Mouse (Mus musculus) lung, embryonic 14.5 days (tissue): ENCODE measurements around the gene Myo1c. TPM values are rescaled to one million over a fixed set of nuclear protein-coding genes. Genes with fewer than 3 reads are reported as not detected.
A peak's percentile ranks its signal among the peaks of the same experiment; 100 is the strongest.

ENCODE experiments used
- ATAC-seq: fragments of 200-750 bp; cut with Nextera tagmentation; 2 replicates; pipeline ENCODE4 v1.8.0; 2017; ENCODE audit warnings: mild to moderate bottlenecking, moderate TSS enrichment, moderate library complexity; ENCODE audit not compliant: insufficient read depth
- DNase-seq: peaks from one replicate; pipeline ENCODE4 v3.0.0-alpha.2; 2015
- H3K27ac ChIP-seq: fragments of 300-500 bp; sonication (generic); 2 replicates; pipeline ENCODE4 v1.5.1; 2014; ENCODE audit warnings: low read depth, mild to moderate bottlenecking, moderate library complexity
- H3K27me3 ChIP-seq: fragments of 300-500 bp; sonication (generic); 2 replicates; pipeline ENCODE4 v1.6.1; 2014; ENCODE audit warnings: low read length, control low read depth; ENCODE audit not compliant: insufficient read depth
- H3K36me3 ChIP-seq: fragments of 300-500 bp; sonication (generic); 2 replicates; pipeline ENCODE4 v1.6.1; 2014; ENCODE audit warnings: control low read depth; ENCODE audit not compliant: insufficient read depth
- H3K4me1 ChIP-seq: fragments of 300-500 bp; sonication (generic); 2 replicates; pipeline ENCODE4 v1.6.1; 2014; ENCODE audit warnings: antibody characterized with exemption, control low read depth; ENCODE audit not compliant: insufficient read depth
- H3K4me2 ChIP-seq: fragments of 300-500 bp; sonication (generic); 2 replicates; pipeline ENCODE4 v1.6.1; 2014; ENCODE audit warnings: mild to moderate bottlenecking
- H3K4me3 ChIP-seq: fragments of 300-500 bp; sonication (generic); 2 replicates; pipeline ENCODE4 v1.5.1; 2014; ENCODE audit warnings: low read depth, low read length
- H3K9ac ChIP-seq: fragments of 300-500 bp; sonication (generic); 2 replicates; pipeline ENCODE4 v1.6.1; 2014
- H3K9me3 ChIP-seq: fragments of 300-500 bp; sonication (generic); 2 replicates; pipeline ENCODE4 v1.6.1; 2016; ENCODE audit warnings: low read depth, low read length, control low read depth
- CTCF ChIP-seq: IDR thresholded peaks from 2 replicates; pipeline ENCODE4 v1.5.1; 2016; ENCODE audit warnings: antibody characterized with exemption, low read depth
- whole genome bisulfite sequencing: fragments of 180-500 bp; shearing (Covaris S2); extraction: QIAGEN DNeasy Blood & Tissue Kit; methylation state at CpG from one replicate; pipeline ENCODE4 v1.1.7; 2014; 5-methylcytosine and 5-hydroxymethylcytosine counted together
- polyA plus RNA-seq: library from polyadenylated mRNA; unstranded; fragments of >200 nt; fragmentation: Nextera tagmentation; extraction: Ambion mirVana; gene quantifications from 2 replicates; pipeline ENCODE4 v1.2.1, GENCODE M21; 2014

Gene Myo1c
- polyA plus RNA-seq, 1 experiment from 2014 or later: 56.5 TPM

- peaks cover 69% of the 10 kb centered on the region for H3K36me3 ChIP-seq
- H3K9ac ChIP-seq: no peak overlapping the region
- H3K4me1 ChIP-seq: no peaks in the 10 kb centered on the region; the same call in 1 of the 2 replicates
- ATAC-seq (no peak), DNase-seq (peak; percentile 41)
- no peaks in the 10 kb centered on the region for H3K27me3 ChIP-seq
- peak overlapping the region; percentile 78 for H3K27ac ChIP-seq
- no peak for TF ChIP-seq CTCF
- no peak overlapping the region for H3K4me2 ChIP-seq
- H3K9me3 ChIP-seq: no peaks in the 10 kb centered on the region
- no peak overlapping the region for H3K4me3 ChIP-seq
- 70% methylated on average over 12 of the region's 12 CpGs for WGBS
Measured at GRCm38 (mm10) chr11:75620136-75620780, 30.0 kb upstream of the Myo1c start.

DNA sequence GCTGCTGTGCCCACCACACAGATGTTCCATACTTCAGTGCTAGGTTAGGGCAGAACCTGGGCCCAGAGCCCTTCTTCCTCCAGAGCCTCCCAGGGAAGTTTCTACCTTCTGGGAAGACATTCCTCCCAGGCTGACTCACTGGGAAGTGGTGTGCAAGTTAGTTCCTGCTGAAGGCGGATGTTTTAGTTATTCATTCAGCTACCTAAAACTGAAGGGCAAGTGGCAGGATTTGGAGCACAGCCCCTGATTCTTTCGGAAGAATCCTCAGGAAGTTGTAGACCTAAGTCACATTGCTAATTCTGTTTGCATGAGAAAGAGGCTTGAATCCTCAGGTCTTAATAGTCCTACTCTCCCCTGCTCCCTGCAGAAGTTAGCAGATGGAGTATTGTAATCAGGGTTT, 28.9 kb upstream of the Myo1c start:
- no peak for TF ChIP-seq CTCF
- Histone ChIP-seq H3K9me3 (no peaks in the 10 kb centered on the region), H3K4me3 (no peak overlapping the region), H3K9ac (no peak overlapping the region), H3K27ac (peak overlapping the region; percentile 78), H3K36me3 (peaks cover 76% of the 10 kb centered on the region), H3K27me3 (no peaks in the 10 kb centered on the region), H3K4me1 (no peaks in the 10 kb centered on the region; the same call in 1 of the 2 replicates), H3K4me2 (no peak overlapping the region)
- peak; percentile 23 for DNase-seq
- ATAC-seq: no peak
- WGBS: 85% methylated on average over 2 of the region's 2 CpGs

DNA sequence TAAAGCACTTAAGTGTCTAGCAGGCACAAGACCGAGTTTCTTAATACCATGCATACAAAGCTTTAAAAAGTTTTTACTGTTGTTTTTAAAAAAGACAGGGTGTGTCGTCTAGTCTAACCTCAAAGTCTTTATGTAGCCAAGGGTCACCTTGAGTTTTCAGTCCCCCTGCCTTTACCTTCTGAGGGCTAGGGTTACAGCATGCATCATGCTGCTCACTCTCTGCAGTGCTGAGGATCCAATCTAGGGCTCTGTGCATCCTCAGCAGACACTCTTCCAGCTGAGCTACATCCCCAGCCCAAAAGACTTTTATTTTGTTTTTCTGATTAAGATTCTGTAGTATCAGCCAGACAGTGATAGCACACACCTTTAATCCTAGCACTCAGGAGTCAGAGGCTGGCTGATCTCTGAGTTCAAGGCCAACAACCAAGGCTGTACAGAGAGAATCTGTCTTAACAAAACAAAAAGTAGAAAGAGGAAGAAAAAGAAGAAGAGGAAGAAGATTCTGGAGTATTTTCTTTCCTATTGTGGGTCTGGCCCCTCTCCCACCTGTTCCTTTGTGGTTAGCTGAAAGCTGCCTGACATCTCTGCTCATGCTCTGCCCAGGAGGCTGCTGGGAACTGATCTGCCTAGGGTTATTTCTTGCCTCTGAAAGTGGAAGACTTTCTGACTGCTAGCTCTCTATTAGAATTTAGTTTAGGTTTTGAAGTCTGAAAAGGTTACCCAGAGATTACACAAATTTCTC, 27.5 kb upstream of the Myo1c start:
- Histone ChIP-seq H3K4me1 (no peaks in the 10 kb centered on the region; the same call in 1 of the 2 replicates), H3K4me3 (no peak overlapping the region), H3K36me3 (peaks cover 78% of the 10 kb centered on the region), H3K9ac (no peak overlapping the region), H3K9me3 (no peaks in the 10 kb centered on the region), H3K27ac (no peak overlapping the region), H3K4me2 (no peak overlapping the region), H3K27me3 (no peaks in the 10 kb centered on the region)
- WGBS: 84% methylated on average over 2 of the region's 2 CpGs
- no peak for TF ChIP-seq CTCF
- DNase-seq (no peak), ATAC-seq (no peak)

DNA sequence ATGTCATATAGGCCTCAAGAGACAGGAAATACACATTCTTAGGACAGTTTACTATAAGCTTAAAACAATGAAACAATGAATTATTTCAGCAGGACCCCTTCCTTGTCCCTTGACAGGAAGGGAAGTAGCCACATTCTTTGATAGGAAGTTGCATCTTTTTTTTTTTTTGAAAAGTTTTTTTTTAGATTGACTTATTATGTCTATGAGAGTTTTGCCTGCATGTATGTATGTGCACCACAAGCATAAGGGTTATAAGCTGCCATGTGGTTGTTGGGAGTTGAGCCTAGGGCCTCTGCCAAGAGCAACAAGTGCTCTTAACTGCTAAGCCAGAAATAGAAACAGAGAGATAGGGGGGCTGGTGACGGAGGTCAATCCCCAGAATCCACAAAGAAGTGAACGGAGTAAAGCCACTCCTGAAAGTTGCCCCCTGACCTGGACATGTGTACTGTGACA, 26.2 kb upstream of the Myo1c start:
- no peak for ATAC-seq
- H3K36me3 ChIP-seq: peaks cover 82% of the 10 kb centered on the region

GRCm38 (mm10) chr11:75625820-75626219, 24.5 kb upstream of the Myo1c start:
- ATAC-seq (no peak), DNase-seq (no peak)
- Histone ChIP-seq H3K4me3 (no peak overlapping the region), H3K4me1 (no peaks in the 10 kb centered on the region), H3K27ac (no peak overlapping the region), H3K36me3 (peaks cover 66% of the 10 kb centered on the region), H3K27me3 (no peaks in the 10 kb centered on the region), H3K9me3 (no peaks in the 10 kb centered on the region), H3K4me2 (no peak overlapping the region), H3K9ac (no peak overlapping the region)
- 87% methylated on average over 4 of the region's 4 CpGs for WGBS
- no peak for TF ChIP-seq CTCF

More for the DNA sequence above, 26.2 kb upstream of the Myo1c start:
- WGBS: 41% methylated on average over 2 of the region's 2 CpGs
- no peak overlapping the region for H3K9ac ChIP-seq
- no peak overlapping the region for H3K4me3 ChIP-seq
- no peaks in the 10 kb centered on the region; the same call in 1 of the 2 replicates for H3K4me1 ChIP-seq
- no peak overlapping the region for H3K4me2 ChIP-seq
- H3K9me3 ChIP-seq: no peaks in the 10 kb centered on the region
- no peak for DNase-seq
- peak overlapping the region; percentile 64; the same call in 1 of the 2 replicates for H3K27ac ChIP-seq
- no peaks in the 10 kb centered on the region for H3K27me3 ChIP-seq
- no peak for TF ChIP-seq CTCF

DNA sequence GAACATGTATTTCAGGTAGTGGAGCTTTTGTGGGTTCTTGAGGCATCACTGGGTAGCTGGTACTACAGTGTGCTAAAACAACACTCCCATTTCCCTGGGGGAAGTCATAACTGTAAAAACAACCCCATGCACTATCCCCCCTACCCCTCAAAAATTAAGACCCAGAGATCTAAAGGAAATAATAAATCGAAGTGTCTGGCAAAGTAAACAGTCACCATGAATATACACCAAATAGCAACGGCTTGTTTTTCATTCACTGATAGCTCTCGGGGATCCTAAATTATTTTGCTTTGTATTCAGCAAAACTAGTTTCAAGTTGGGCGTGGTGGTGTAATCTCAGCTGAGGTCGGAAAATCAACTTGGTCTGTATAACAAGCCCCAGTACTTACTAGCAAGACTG, 20.2 kb upstream of the Myo1c start:
- H3K9me3 ChIP-seq: no peaks in the 10 kb centered on the region
- peak overlapping the region; percentile 70 for H3K4me2 ChIP-seq
- no peak for TF ChIP-seq CTCF
- DNase-seq (no peak), ATAC-seq (no peak; the same call in 1 of the 2 replicates)
- H3K27me3 ChIP-seq: no peaks in the 10 kb centered on the region
- peaks cover 34% of the 10 kb centered on the region for H3K36me3 ChIP-seq
- H3K27ac ChIP-seq: peak overlapping the region; percentile 86
- H3K4me3 ChIP-seq: peak overlapping the region; percentile 64
- 7% methylated on average over 5 of the region's 5 CpGs for WGBS
- peak overlapping the region; percentile 69 for H3K9ac ChIP-seq
- H3K4me1 ChIP-seq: no peaks in the 10 kb centered on the region

- H3K4me3 ChIP-seq: peak within 1 kb of the TSS; percentile 64
- peak within 1 kb of the TSS; percentile 69 for H3K9ac ChIP-seq
- no peaks in the 10 kb centered on the region for H3K27me3 ChIP-seq
- ATAC-seq (peak; percentile 99), DNase-seq (peak; percentile 99)
- H3K4me2 ChIP-seq: peak within 1 kb of the TSS; percentile 70
- no peaks in the 10 kb centered on the region for H3K4me1 ChIP-seq
- peaks cover 27% of the 10 kb centered on the region for H3K36me3 ChIP-seq
- no peaks in the 10 kb centered on the region for H3K9me3 ChIP-seq
- under 1% methylated on average over 53 of the region's 53 CpGs for WGBS
- TF ChIP-seq CTCF: no peak
- H3K27ac ChIP-seq: peak within 1 kb of the TSS; percentile 86
Measured at GRCm38 (mm10) chr11:75630645-75631229, 19.6 kb upstream of the Myo1c start, which contains the start of gene Inpp5k. TSS of gene Inpp5k (plus strand) at chr11:75630988.
